Mouse (Mus musculus): ENCODE results near the gene Rassf8. TPM values are rescaled to one million over a fixed set of nuclear protein-coding genes. Genes with fewer than 3 reads are reported as not detected.

Rassf8 gene
- polyA plus RNA-seq, 1 experiment from 2014 or later = 4.5 TPM

DNA sequence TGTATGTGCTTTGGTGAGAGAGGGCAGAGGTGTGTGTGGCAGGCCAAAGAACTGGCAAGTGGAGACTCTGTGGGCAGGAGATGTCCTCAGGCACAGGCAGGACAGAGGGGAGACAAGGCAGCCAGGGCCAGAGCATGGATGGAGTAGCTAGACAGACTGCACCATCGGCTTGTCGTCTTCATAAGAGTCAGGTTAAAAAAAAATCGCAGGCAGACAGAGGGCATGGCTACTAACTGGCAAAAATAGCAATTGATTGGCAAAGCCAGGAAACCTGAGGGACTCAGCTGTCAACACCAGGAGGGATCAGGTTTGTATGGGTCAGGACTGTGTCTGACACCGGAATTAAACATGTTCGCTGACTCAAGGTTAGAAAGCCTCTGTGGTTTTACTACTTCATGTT, 108.2 kb downstream of the Rassf8 start:
- DNase-seq (ENCODE audit: low spot score) (no peak), ATAC-seq (ENCODE audit: insufficient read depth, low FRiP score, low TSS enrichment) (no peak)
- H3K9ac ChIP-seq (ENCODE audit: low read length) = no peak overlapping the region
- H3K4me1 ChIP-seq (ENCODE audit: control insufficient read depth, insufficient read depth, low read length) = no peaks in the 10 kb centered on the region; the same call in 1 of the 2 replicates
- H3K36me3 ChIP-seq (ENCODE audit: control insufficient read depth, insufficient read depth, low read length) = no peaks in the 10 kb centered on the region
- no peak overlapping the region for H3K4me2 ChIP-seq (ENCODE audit: low read depth)
- WGBS = 73% methylated on average over 5 of the region's 5 CpGs
- H3K4me3 ChIP-seq (ENCODE audit: low read depth, low read length) = no peak overlapping the region
- H3K27ac ChIP-seq (ENCODE audit: low read depth, low read length) = no peak overlapping the region
- no peaks in the 10 kb centered on the region for H3K9me3 ChIP-seq (ENCODE audit: control insufficient read depth, low read length)
- no peaks in the 10 kb centered on the region for H3K27me3 ChIP-seq (ENCODE audit: control insufficient read depth, insufficient read depth, low read length)

DNA sequence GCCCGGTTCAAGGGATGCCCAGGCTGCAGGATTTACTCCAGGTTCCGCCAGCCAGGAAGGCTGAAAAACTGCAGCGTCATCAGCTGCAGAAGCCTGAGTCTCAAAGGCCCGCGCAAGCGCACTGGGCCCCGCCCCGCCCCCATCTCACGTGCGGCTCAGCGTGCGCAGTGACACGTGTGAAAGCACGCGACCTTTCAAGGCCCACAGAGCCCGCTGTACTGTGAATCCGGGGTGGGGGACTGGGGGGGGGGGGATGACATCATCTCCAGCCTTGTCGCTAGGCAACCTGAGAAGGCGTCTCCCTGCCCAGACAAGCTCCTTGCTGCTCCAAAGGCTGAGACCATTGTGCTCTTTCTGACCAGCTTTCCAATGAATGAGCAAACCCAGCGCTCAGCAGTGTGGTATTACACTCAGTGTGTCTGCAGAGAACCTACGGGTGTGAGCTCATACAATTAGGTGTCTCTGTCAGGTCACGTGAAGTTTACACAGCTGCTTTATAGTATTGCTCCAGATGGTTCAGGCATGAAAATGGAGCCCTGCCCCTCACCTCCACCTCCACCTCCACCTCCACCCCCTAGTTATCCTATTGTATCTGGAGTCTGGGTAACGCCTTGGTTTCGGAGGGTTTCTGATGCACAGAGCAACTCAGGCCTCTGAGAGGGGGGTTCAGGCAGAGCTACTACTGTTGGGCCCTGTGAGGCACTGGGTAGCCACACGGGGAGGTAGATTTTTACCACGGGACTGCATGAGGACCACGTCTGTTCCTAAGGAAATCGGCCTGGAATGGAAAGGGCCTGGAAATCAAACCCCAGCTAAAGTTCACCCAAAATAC, 109.4 kb downstream of the Rassf8 start:
- no peaks in the 10 kb centered on the region for H3K36me3 ChIP-seq (ENCODE audit: control insufficient read depth, insufficient read depth, low read length)
- 0 out of 2 replicates have a peak overlapping the region, but pooled peaks have one; percentile 60 for H3K27ac ChIP-seq (ENCODE audit: low read depth, low read length)
- peak; percentile 98 for ATAC-seq (ENCODE audit: insufficient read depth, low FRiP score, low TSS enrichment)
- H3K9ac ChIP-seq (ENCODE audit: low read length) = no peak overlapping the region
- peak; percentile 99 for DNase-seq (ENCODE audit: low spot score)
- WGBS = 8% methylated on average over 27 of the region's 28 CpGs
- H3K9me3 ChIP-seq (ENCODE audit: control insufficient read depth, low read length) = no peaks in the 10 kb centered on the region
- H3K4me3 ChIP-seq (ENCODE audit: low read depth, low read length) = no peak overlapping the region
- H3K4me2 ChIP-seq (ENCODE audit: low read depth) = peak overlapping the region; percentile 28
- no peaks in the 10 kb centered on the region for H3K27me3 ChIP-seq (ENCODE audit: control insufficient read depth, insufficient read depth, low read length)
- no peaks in the 10 kb centered on the region; the same call in 1 of the 2 replicates for H3K4me1 ChIP-seq (ENCODE audit: control insufficient read depth, insufficient read depth, low read length)

DNA sequence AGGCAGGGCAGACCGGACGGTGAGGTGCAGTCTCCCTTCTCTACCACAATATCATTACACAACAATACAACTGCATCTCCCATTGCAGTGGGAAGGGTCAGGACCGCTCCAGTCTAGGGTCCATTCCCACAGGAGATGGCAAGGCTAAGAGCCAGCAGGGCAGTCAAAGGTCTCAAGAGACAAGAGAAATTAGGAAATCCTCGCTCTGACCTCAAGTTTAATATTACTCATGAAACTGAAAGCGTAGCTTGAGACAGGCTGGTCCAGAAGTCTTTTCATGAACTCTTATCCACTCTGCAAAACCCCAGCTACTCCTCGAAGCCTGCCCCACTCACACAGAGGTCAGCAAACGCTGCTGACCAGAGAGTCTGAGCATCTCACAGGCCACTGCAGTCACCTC, 110.9 kb downstream of the Rassf8 start:
- Histone ChIP-seq H3K27me3 (ENCODE audit: control insufficient read depth, insufficient read depth, low read length) (peaks cover 8% of the 10 kb centered on the region), H3K27ac (ENCODE audit: low read depth, low read length) (no peak overlapping the region), H3K9ac (ENCODE audit: low read length) (no peak overlapping the region), H3K9me3 (ENCODE audit: control insufficient read depth, low read length) (no peaks in the 10 kb centered on the region), H3K36me3 (ENCODE audit: control insufficient read depth, insufficient read depth, low read length) (no peaks in the 10 kb centered on the region), H3K4me2 (ENCODE audit: low read depth) (no peak overlapping the region), H3K4me1 (ENCODE audit: control insufficient read depth, insufficient read depth, low read length) (no peaks in the 10 kb centered on the region; the same call in 1 of the 2 replicates), H3K4me3 (ENCODE audit: low read depth, low read length) (no peak overlapping the region)
- DNase-seq (ENCODE audit: low spot score) (no peak), ATAC-seq (ENCODE audit: insufficient read depth, low FRiP score, low TSS enrichment) (no peak)
- WGBS = 92% methylated on average over 7 of the region's 7 CpGs

DNA sequence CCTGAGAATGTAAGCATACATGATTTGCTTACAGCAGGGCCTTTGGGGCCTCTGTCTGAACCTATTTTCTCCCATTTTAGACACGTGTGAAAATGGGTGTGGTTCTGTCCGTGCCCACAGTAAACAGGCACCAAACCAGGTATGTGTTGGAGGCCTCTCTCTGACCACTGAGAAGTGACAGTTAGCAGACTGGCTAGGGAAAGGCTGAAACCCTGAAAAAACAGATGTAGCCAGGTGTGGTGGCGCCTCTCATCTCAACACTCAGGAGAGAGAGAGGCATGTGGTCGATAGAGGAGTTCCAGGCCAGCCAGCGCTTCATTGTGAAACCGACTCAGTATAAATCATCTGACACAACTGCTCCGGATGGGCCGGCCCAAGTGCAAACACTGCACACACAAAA, 111.9 kb downstream of the Rassf8 start:
- H3K4me1 ChIP-seq (ENCODE audit: control insufficient read depth, insufficient read depth, low read length) = no peaks in the 10 kb centered on the region; the same call in 1 of the 2 replicates
- no peak overlapping the region for H3K9ac ChIP-seq (ENCODE audit: low read length)
- no peaks in the 10 kb centered on the region for H3K9me3 ChIP-seq (ENCODE audit: control insufficient read depth, low read length)
- no peaks in the 10 kb centered on the region for H3K36me3 ChIP-seq (ENCODE audit: control insufficient read depth, insufficient read depth, low read length)
- H3K27me3 ChIP-seq (ENCODE audit: control insufficient read depth, insufficient read depth, low read length) = peaks cover 17% of the 10 kb centered on the region
- DNase-seq (ENCODE audit: low spot score) = no peak
- 58% methylated on average over 8 of the region's 8 CpGs for WGBS
- no peak for ATAC-seq (ENCODE audit: insufficient read depth, low FRiP score, low TSS enrichment)
- no peak overlapping the region for H3K4me2 ChIP-seq (ENCODE audit: low read depth)
- H3K27ac ChIP-seq (ENCODE audit: low read depth, low read length) = no peak overlapping the region
- H3K4me3 ChIP-seq (ENCODE audit: low read depth, low read length) = no peak overlapping the region

DNA sequence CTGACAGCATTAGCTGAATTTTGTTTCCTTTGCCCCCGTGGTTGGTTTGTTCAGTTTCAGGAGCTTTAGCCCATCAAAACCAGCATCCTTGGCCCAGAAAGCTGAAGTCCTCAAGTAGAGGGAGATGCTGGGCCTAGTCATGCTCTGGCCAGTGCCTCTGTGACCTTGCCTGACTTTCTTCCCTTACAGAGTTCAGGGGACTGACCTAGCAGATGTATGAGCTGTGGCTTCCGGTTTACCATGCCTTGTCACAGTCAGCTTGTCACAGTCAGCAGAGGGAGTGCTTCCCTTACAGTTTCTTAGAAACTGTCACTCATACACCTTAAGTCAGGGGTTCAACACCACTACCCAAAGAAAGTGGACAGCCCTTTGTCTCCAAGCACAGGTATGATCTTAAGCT, 113.8 kb downstream of the Rassf8 start:
- DNase-seq (ENCODE audit: low spot score) = no peak
- Histone ChIP-seq H3K9me3 (ENCODE audit: control insufficient read depth, low read length) (no peaks in the 10 kb centered on the region), H3K36me3 (ENCODE audit: control insufficient read depth, insufficient read depth, low read length) (no peaks in the 10 kb centered on the region), H3K4me1 (ENCODE audit: control insufficient read depth, insufficient read depth, low read length) (peaks cover 7% of the 10 kb centered on the region), H3K4me3 (ENCODE audit: low read depth, low read length) (no peak overlapping the region), H3K27me3 (ENCODE audit: control insufficient read depth, insufficient read depth, low read length) (peaks cover 37% of the 10 kb centered on the region), H3K4me2 (ENCODE audit: low read depth) (no peak overlapping the region), H3K27ac (ENCODE audit: low read depth, low read length) (no peak overlapping the region), H3K9ac (ENCODE audit: low read length) (no peak overlapping the region)
- 59% methylated on average over 2 of the region's 2 CpGs for WGBS
- ATAC-seq (ENCODE audit: insufficient read depth, low FRiP score, low TSS enrichment) = no peak

GRCm38 (mm10) chr6:145861462-145862227, 115.1 kb downstream of the Rassf8 start:
- Histone ChIP-seq H3K4me2 (ENCODE audit: low read depth) (no peak overlapping the region), H3K9ac (ENCODE audit: low read length) (no peak overlapping the region), H3K4me3 (ENCODE audit: low read depth, low read length) (no peak overlapping the region), H3K27ac (ENCODE audit: low read depth, low read length) (no peak overlapping the region), H3K27me3 (ENCODE audit: control insufficient read depth, insufficient read depth, low read length) (peaks cover 45% of the 10 kb centered on the region), H3K36me3 (ENCODE audit: control insufficient read depth, insufficient read depth, low read length) (no peaks in the 10 kb centered on the region), H3K9me3 (ENCODE audit: control insufficient read depth, low read length) (no peaks in the 10 kb centered on the region), H3K4me1 (ENCODE audit: control insufficient read depth, insufficient read depth, low read length) (peaks cover 12% of the 10 kb centered on the region)
- 76% methylated on average over 9 of the region's 9 CpGs for WGBS
- DNase-seq (ENCODE audit: low spot score) (no peak), ATAC-seq (ENCODE audit: insufficient read depth, low FRiP score, low TSS enrichment) (no peak)

DNA sequence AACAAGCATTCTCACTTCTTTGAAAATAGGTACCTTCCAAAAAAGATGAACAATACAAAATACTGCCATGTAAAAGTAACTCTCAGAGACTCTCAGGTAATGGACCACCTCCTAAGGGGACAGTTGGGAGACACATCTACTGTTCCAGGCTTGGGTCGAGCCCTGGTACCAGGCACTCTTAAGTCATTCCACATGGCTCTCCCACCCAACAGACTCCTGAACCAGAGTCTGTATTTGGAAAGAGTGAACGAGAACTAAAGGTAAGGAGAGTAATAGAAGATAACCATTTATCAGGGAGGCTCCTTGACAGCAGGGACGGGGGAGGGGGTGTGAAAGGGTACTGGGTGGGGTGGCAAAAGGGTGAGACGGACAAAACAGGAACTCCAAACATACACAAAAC, 115.8 kb downstream of the Rassf8 start:
- Histone ChIP-seq H3K36me3 (ENCODE audit: control insufficient read depth, insufficient read depth, low read length) (no peaks in the 10 kb centered on the region), H3K4me2 (ENCODE audit: low read depth) (peak overlapping the region; percentile 98), H3K4me3 (ENCODE audit: low read depth, low read length) (peak overlapping the region; percentile 53), H3K9me3 (ENCODE audit: control insufficient read depth, low read length) (no peaks in the 10 kb centered on the region), H3K27me3 (ENCODE audit: control insufficient read depth, insufficient read depth, low read length) (peaks cover 52% of the 10 kb centered on the region), H3K27ac (ENCODE audit: low read depth, low read length) (no peak overlapping the region), H3K9ac (ENCODE audit: low read length) (no peak overlapping the region), H3K4me1 (ENCODE audit: control insufficient read depth, insufficient read depth, low read length) (peaks cover 15% of the 10 kb centered on the region)
- no peak for DNase-seq (ENCODE audit: low spot score)
- ATAC-seq (ENCODE audit: insufficient read depth, low FRiP score, low TSS enrichment) = no peak
- 14% methylated on average over 4 of the region's 4 CpGs for WGBS

DNA sequence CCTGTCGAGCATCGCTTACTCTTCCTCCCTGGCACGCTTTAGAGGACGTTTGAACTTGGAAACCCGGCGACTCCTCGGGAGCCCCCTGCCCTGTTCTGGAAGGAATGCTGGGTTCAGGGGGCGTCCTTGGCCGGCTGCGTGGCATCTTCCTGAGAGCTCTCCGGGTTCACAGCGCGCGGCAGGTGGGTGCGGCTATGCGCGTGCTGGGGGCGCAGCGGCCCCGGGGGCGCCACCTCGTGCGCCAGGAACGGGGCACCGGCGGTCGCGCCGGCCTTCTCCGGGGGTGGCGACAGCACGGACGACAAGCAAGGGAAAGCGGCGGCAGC, 116.2 kb downstream of the Rassf8 start:
- H3K4me3 ChIP-seq (ENCODE audit: low read depth, low read length) = peak overlapping the region; percentile 53
- under 1% methylated on average over 30 of the region's 35 CpGs for WGBS
- no peak for DNase-seq (ENCODE audit: low spot score)
- H3K27me3 ChIP-seq (ENCODE audit: control insufficient read depth, insufficient read depth, low read length) = peaks cover 52% of the 10 kb centered on the region
- H3K27ac ChIP-seq (ENCODE audit: low read depth, low read length) = no peak overlapping the region
- H3K4me2 ChIP-seq (ENCODE audit: low read depth) = peak overlapping the region; percentile 98
- no peaks in the 10 kb centered on the region for H3K36me3 ChIP-seq (ENCODE audit: control insufficient read depth, insufficient read depth, low read length)
- H3K9ac ChIP-seq (ENCODE audit: low read length) = peak overlapping the region; percentile 52
- H3K9me3 ChIP-seq (ENCODE audit: control insufficient read depth, low read length) = no peaks in the 10 kb centered on the region
- peaks cover 15% of the 10 kb centered on the region for H3K4me1 ChIP-seq (ENCODE audit: control insufficient read depth, insufficient read depth, low read length)
- ATAC-seq (ENCODE audit: insufficient read depth, low FRiP score, low TSS enrichment) = no peak

All from neural tube, embryonic 11.5 days (tissue).